Mouse (Mus musculus) kidney, adult 2 months (tissue): ENCODE measurements around the gene St3gal3.

Experiments used
- CTCF ChIP-seq: fragments of 200-500 bp; conservative IDR thresholded peaks from 2 replicates; pipeline ENCODE4 v1.5.1; 2011; ENCODE audit warnings: low read depth, mild to moderate bottlenecking, control low read depth, low read length, moderate library complexity, mixed read lengths; ENCODE audit not compliant: insufficient read depth, insufficient read length
- POLR2A ChIP-seq: fragments of 200-500 bp; IDR thresholded peaks from one replicate; pipeline ENCODE4 v1.6.1; 2011; ENCODE audit warnings: low read depth, low read length, control low read depth

GRCm38 (mm10) chr4:118123030-118123704 is 11.5 kb downstream of the St3gal3 start:
- TF ChIP-seq POLR2A (no peak), CTCF (no peak)
